Mouse (Mus musculus) v-Abl transformed pro-B cells (cell line): ENCODE measurements around the gene Cdyl2.

Source experiments
- in situ Hi-C, 2 experiments: fragments of 400-800 bp; cut with MboI; formaldehyde crosslinking; loops; one replicate each; pipeline ENCODE4 v1.15.1; 2025; ENCODE audit not compliant: unreplicated experiment in 2 of 2

The Cdyl2 gene

DNA sequence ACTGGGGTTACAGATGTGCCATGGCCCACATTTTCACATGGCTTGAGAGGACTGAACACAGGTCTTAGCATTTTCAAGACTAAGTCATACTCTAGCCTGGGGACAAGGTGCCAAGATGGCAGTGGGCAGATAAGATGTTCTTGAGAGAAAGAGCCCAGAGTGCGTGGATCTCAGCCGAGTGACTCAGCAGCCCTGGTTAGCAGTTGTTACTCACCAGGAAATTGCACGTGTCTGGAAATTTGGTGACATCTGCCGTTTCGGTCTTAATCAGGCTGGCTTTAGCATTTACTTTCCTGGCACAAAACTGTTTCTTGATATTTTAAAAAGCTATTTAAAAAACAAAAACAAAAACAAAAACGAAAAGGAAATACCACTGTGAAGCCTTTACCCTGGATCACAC is 180.5 kb downstream of the Cdyl2 start:
- in situ Hi-C loops: no loop called here

GRCm38 (mm10) chr8:116543366-116543765 is 189.4 kb downstream of the Cdyl2 start:
- in situ Hi-C loops: no loop called here

GRCm38 (mm10) chr8:116542842-116543241 is 189.9 kb downstream of the Cdyl2 start:
- in situ Hi-C loops: no loop called here

- in situ Hi-C loops: no loop called here
Measured at GRCm38 (mm10) chr8:116540136-116540535, 192.7 kb downstream of the Cdyl2 start.

GRCm38 (mm10) chr8:116538763-116539162 is 194.0 kb downstream of the Cdyl2 start:
- in situ Hi-C loops: no loop called here

- in situ Hi-C loops: no loop called here
Measured at GRCm38 (mm10) chr8:116536786-116537185, 196.0 kb downstream of the Cdyl2 start.

- in situ Hi-C loops: no loop called here
Measured at GRCm38 (mm10) chr8:116533081-116533480, 199.7 kb downstream of the Cdyl2 start.

DNA sequence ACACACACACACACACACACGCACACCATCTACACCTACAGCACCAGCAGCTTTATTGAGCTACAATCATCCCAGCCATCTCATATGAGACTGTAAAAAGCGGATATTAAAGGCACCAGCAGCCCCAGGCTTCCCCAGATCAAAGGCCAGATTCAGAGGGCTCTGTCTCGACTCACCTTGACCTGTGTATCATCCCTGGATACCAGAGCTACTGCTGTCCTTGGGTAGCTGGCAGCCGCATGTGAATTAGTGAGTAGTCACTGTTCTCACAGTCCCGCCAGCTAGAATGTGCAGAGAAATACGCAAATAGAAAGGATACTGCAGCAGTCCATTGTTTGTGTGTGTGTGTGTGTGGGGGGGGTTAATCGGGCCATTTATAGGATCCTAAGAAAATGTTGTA is 204.1 kb downstream of the Cdyl2 start:
- in situ Hi-C loops: no loop called here

GRCm38 (mm10) chr8:116524915-116525314 is 207.9 kb downstream of the Cdyl2 start:
- in situ Hi-C loops: no loop called here
